Mouse (Mus musculus): ENCODE measurements at regions not wholly inside any gene's neighbourhood (a gene's known extent, or its start where the extent isn't known, plus 50 kb on each side); places are given as distances from the start of the nearest gene placed in this dataset.

DNA sequence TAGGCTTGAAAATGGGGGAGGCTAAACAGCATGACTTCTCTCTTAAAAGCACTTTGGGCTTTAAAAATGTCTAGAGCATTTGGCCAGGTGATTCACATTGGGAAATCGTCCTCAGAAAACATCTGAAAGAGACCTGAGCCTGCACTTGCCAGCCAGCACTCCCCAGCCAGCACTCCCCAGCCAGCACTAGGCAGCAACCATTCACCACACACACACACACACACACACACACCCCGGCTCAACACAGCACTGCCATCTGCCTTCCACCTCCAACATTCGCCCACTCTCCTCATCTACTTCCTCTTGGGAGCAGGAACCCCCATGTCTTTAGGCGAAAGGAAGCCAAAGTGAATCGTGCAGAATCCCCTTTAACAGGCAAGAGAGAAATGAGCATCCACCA is 85.4 kb downstream of the Atp23 start:
- peak in 1 of 2 experiments; percentile 45 for DNase-seq (ENCODE audit: low spot score in 2 of 2)

DNA sequence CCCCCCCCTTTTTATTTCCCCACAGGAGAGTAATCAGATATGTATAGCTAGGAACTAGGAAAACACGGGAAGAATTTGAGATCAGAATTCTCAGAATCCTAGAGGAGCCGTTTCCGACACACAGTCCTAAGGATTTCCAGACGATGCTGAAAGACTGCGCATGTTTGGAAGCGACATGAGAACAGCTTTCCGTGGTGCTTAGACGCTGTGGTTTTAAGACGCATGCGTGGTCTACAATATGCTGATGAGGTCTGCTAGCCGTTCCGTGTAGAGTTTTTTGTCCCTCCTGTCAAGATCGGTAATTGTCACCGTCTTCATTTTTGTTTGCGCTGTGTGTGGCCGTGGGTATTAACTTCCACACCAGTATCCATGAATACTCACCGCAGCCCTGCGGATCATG is 86.2 kb downstream of the Atp23 start:
- no peak for DNase-seq (ENCODE audit: low spot score in 2 of 2)

DNA sequence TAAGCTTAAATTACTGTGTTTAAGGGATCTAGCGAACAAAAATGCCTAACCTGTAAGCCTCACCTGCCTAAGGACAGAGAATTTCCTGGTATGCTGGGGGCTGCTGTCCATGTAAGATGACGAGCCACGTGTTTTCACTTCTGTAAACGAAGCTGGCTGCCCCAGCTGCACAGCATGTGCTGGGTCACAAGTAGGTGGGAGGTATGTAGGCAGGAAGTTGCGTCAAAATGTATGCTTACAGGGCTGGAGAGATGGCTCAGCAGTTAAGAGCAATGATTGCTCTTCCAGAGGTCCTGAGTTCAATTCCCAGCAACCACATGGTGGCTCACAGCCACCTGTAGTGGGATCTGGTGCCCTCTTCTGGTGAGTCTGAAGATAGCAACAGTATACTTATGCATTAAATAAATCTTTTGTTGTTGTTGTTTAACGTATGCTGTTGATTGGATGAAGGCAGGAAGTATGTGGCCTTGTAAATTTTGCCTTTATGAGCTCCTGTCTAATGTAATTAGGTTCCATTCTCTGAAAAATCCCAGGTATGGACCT is 88.0 kb downstream of the Atp23 start:
- no peak for DNase-seq (ENCODE audit: low spot score in 2 of 2)

DNA sequence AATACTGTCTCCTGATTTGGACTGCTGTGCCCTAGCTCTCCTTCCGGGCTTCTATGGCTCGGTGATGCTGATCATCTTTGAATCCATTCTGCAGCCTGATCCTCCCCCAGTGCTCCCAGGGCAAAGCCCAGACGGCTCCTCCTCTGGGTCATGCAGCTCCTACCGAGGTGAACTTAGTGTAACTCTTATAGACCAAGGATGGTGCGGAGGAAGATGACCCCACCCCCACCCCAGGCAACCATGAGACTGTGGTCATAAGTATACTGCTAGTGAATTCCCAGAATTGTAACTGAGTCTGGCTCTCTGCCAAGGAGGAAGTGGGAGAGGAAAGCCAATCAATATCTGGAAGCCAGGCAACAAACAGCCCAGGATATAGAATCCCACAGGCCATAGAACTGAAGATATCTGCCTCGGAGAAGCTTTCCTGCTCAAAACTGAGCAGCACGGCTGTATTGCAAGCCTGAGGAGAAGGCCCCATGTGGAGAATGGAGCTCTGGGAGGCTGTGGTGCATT is 88.9 kb downstream of the Atp23 start:
- DNase-seq (ENCODE audit: low spot score in 2 of 2): no peak

DNA sequence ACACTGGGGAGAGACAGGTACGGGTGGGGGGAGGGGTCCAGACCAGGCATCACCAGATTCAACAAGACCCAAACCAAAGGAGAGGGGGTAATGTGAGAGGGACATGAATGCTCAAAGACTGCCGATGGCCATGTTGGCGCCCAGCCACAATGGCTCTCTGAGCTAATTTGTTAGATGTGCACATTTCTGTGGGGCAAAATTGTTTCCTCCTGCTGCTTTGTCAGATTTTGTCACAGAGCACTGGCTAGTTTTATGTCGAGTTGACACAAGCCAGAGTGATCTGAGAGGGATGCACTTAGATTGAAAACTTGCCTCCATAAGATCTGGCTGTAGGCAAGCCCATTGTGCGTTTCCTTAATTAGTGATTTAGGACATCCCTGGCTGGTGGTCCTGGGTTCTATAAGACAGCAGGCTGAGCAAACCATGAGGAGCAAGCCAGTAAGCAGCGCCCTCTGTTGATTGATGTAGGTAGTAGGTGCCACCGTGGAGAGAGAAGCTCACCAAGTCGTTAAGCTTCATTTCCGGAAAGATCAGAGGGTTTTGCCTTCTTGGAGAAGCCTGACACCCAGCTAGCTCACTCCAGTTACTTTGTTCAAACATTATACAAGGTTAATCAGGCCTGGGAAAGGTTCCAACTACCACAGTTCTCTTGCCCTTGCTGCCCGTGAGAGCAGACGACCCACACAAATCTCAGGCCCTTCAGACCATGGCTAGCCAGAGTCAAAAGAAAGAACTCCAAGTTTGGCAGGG is 90.6 kb downstream of the Atp23 start:
- no peak for DNase-seq (ENCODE audit: low spot score in 2 of 2)

DNA sequence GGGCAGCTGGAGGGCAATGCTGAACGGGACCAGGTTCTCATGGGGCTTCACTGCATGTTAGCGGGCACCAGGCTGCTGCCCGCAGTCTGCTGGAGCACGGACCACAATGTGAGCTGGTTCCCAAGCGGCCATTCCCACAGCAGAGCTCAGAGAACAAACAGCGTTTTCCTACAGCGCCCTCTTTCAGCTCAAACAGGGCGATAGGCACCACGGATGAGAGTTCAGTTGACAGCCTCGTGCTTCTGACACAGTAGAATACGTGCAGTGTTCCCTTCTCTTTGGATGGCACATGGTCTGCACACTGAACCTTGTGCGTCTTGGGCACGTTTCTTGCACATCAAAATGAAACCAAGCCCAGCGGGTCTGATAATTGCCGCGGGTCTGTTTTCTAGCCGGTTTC is 91.6 kb downstream of the Atp23 start:
- peak; percentile 22 to 29 for DNase-seq (ENCODE audit: low spot score in 2 of 2)

DNA sequence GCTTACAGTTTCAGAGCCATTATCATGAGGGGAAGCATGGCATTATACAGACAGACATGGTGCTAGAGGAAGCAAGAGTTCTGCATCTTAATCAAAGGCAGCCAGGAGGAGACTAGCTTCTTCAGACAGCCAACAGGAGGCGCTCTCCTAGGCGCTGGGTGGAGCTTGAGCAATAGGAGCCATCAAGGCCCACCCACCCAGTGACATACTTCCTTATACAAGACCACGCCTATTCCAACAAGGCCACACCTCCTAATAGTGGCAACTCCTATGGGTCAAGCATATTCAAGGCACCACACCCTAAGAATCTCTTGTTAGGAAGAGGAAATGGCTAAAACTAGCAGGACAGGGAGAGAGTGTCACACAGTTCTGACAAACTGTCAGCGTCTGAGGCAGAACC is 94.3 kb downstream of the Atp23 start:
- no peak for DNase-seq (ENCODE audit: low spot score in 2 of 2)

DNA sequence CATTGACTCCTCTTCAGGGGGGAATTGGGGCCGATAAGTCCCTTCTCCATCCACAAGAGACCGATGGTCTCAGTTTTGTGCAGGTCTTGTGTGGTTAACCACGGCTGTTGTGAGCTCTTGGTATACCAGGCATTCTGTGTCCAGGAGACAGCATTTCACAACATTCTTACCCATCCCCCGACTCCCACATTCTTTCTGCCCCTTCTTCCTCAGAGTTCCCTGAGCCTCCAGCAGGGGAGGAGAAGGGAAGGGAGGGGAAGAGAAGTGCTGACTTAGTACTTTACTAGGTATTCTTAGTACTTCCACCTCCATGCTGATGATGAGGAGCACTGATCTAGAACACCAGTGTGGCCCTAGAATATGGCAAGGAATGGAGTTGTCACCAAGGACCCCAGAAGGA is 98.4 kb downstream of the Atp23 start:
- DNase-seq (ENCODE audit: low spot score in 2 of 2): no peak

DNA sequence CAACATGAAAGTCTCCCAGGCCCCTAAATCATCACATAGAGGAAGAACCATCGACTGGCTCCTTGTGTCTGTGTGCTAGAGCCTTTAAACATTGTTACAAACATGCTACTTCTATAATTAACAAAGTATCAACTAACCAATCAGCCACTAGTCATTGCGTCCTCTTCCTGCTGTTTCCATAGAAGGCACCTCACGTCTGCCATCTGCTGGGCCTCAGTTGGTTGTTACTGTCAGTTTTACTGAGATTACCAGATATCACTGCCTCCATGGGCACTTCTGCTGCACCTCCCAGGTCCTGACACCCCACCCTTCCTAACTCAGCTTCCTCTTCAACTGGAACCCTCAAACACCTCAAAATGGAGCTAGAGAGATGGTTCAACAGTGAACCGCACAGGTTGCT is 101.8 kb downstream of the Atp23 start:
- no peak for DNase-seq (ENCODE audit: low spot score in 2 of 2)

DNA sequence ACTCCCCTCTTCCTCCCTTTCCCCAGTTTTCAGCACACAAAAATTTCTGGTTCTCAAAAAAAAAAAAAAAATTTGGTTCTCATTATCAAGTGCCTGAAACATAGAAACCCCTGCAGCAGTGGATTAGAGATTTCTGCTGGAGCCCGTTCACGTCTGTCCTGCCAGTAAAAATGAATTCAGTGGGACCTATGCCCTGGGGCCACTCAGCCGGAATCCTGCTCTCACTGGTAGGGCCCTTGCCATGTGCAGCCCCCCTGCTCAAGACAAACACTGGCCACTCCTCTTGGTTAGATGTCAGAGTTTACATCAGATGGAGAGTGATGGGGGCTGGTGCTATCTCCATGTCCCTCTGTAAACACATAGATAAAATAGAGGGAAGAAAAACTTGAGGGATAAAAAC is 108.0 kb downstream of the Atp23 start:
- DNase-seq (ENCODE audit: low spot score in 2 of 2): no peak

DNA sequence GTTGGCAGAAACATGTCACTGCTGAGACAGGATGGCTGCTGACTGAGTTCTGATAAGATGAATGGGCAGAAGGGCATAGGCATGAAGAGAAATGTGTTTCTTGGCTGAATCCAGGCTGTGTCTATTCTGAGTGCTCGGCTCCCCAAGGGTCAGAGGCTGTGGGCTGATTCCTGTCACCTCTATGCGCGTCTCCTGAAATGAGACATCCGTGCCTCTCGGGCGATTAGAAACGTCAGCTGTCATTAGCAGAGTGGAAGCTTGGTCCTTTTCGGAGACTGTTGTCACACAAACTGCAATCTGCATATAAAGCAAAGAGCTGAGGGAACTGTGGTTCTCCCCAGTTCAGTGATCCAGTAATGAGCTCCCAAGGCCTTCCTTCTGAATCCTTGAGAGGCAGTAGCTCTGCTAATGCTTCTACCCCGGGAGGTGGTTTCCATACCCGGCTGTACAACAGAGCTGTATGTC is 108.8 kb downstream of the Atp23 start:
- no peak for DNase-seq (ENCODE audit: low spot score in 2 of 2)

DNA sequence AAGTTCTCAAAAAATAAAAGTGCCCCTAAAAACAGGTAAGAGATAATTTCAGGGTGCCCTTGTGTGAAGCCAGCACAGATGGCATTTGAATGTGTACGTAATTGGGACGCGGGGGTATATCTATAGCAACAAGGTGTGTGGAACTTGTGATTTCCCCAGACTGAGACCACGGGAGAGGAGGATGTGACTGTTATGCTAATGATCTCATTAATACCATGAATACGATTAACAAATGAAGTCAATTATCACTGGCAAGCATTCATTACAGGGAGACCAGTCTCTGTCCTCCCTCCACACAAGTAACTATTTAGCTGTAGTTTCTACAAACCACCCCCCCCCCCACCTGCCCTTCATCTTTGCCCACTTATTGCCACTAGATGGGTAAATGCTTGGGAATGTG is 112.9 kb downstream of the Atp23 start:
- DNase-seq (ENCODE audit: low spot score in 2 of 2): no peak

DNA sequence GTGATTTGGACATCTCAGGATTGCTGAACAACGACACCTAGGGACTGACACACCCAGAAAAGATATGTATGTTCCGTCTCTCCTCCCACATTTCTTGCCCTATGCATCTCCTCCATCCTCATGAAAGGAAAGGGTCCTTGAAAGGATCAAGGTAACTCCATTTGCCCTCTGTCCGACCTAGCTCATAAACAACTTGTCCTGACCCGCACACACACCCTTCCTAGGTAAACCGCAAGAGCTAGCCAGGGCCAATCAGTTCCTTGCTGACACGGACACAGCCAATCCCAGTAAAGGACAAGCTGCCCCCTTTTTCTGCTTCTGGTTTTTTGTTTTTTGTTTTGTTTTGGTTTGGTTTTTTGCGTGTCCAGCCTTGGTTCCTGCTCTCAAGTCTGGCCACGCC is 118.0 kb downstream of the Atp23 start:
- DNase-seq (ENCODE audit: low spot score in 2 of 2): no peak

DNA sequence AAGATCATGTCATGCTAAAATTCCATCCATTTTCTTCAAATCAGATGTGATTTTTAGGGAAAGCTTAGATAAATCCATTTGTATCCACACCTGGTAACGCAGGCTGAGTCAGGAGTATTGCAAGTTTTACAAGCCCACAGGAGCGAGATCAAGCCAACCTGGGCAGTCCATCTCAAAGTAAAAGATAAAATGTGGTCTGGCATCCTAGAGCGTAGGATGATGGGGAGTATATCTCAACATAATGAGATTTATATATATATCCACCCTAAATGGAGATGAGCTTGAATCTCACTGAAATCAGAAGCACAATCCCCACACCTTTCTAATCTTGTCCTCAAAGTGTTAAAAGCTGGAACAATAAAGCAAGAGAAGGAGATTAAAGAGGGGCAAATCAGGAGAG is 124.6 kb downstream of the Atp23 start:
- no peak for DNase-seq (ENCODE audit: low spot score in 2 of 2)

DNA sequence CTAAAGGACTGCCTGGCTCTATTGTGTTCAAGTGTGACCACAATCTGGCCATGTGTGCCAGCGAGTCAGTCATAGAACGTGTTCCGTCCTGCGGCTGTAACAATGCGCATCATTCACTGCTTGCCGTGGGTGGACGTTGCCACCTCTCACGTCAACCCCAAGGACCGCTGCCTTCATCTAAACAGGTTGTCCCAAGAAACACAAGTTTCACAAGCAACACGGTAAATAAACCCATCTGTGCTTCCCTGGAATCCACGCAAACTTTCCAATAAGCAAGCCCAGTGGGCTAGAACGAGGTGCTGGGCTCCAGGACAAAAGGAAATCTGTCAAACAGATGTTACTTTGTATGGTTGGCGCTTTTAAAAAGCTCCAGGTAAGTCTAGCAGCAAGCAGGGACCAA is 125.2 kb downstream of the Atp23 start:
- DNase-seq (ENCODE audit: low spot score in 2 of 2): no peak

DNA sequence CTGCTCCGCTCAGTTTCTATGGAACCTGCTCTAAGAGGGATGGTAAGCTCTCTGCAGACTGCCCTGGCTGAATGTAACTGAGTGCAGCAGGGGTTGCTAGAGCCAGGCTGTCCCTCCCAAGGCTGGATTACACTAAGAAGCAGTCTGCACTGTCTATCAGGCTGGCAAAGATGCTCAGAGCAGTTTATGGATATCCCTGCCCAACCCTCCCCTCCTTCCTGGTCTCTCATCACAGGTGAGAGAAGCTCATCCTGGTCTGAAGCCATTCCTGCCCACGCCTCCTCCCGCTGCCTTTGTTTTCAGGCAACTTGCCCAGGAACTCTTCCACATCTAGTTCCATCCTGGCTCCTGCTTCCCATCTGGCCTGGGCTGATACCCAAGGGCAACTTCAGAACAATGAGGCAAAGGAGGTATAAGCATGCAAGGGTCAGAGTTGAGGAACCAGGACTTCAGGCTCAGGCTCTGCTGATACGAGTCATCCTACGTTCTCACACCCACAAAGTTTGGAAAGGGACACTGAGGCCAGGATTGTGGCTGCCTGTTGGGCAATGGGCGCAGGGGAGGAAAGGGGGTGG is 130.6 kb downstream of the Atp23 start:
- no peak for DNase-seq (ENCODE audit: low spot score in 2 of 2)

DNA sequence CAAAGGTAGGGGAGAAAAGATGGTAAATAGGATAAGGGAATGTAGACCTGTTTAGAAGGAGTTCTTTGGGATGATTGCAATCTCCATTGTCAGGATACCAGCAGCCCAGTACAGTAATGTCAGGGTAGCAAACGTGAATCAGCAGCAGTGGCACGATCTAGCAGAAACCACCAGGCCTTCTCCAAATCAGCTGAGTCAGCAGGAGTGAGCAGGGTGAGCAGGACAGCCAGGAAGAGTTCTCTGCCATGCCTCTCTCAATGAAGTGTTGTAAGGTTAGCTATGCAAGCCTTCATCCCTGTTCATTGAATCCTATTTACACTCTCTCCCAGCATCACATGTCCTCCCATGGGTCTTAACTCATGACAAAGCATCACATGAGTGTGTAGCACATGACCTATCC is 135.5 kb downstream of the Atp23 start:
- DNase-seq (ENCODE audit: low spot score in 2 of 2): no peak

DNA sequence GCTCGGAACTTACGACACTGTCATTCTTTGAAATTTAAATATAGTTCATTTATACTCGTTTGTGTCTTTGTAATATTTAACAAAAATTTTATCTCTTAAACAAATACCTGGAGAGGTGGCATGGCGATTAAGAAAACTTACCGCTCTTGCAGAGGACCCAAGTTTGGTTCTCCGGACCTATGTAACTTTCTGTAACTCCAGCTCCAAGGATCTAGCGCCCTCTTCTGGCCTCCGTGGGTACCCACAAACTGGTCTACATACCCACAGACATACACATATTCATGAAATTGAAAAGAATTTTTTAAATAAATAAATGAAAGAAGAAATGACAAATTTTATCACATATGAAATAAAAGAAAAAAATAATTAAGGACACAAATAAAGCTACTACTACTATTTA is 136.4 kb downstream of the Atp23 start:
- no peak for DNase-seq (ENCODE audit: low spot score in 2 of 2)

DNA sequence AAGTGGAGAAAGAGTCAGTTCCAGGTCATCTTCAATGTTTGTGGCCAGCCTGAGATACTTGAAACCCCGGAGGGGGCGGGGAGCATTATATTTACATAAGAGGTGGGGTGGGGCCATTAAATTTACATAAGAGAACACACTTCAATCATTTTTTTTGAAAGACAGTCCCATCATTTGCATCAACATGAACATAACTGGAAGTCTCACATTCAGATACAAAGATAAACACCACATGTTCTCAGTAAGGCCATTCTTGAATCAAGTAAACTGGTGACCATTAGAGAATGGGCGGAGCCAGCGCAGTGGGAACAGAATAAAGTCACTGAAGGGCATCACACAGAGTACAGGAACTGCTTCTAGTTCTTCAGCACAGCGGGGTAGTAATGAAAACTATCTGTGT is 137.2 kb downstream of the Atp23 start:
- no peak for DNase-seq (ENCODE audit: low spot score in 2 of 2)

DNA sequence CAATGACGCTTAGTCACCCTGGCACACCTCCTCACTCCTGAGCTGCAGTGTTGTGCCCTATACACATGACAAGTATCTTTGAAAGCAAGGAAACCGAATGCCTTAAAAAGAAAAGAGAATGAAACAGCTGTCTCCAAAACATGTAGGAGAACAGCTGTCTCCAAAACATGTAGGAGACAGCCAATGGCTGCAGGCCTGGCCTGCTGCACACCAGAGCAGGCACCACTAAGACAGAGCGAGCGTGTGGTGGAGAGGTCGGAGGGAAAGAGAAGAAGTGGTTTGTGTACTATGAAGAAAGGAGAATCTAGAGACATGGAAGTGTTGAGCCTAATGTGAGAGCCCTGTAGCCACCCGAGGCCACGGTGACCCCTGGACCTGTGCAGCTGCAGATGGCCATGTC is 142.5 kb downstream of the Atp23 start:
- DNase-seq (ENCODE audit: low spot score in 2 of 2): no peak

DNA sequence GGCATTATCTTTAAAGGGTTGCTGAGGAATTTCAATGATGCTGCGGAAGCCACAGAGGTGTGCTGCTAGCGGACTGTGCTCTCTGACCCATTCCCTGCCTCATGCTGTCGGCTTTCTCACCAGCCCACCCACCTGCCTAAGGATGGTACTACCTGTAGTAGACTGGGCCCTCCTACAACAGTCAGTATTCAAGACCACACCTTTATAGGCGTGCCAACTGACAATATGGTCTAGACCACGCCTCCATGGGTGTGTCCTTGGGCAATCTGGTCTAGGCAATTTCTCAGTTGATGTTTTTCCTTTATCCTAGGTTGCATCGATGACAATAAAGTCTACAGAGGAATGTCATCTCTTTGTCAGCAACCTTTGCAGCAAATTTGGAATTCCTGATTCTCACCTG is 148.0 kb downstream of the Atp23 start:
- DNase-seq (ENCODE audit: low spot score in 2 of 2): no peak

DNA sequence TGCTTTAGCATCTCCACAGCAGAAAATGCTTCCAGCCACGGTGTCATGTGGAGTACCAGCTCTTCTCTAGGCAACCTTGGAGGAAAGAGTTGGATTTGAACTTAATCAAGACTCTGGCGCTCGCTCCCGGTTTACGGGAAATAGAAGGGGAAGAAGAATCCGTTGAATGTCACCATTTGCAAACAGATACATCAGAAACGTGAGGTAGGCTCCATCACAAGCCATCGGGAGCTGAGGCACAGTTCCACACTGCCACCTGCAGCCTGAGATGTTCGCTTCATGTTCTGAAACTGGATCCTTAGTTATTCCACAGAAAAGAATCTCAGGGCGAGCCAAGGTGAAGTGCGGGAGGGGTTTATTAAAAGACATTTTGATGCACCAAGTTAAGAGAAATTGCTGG is 148.5 kb downstream of the Atp23 start:
- peak; percentile 24 to 48 for DNase-seq (ENCODE audit: low spot score in 2 of 2)
